Mouse (Mus musculus) adrenal gland, postnatal 4 days (tissue): ENCODE data around the gene Syt2. TPM values are rescaled to one million over a fixed set of nuclear protein-coding genes. Genes with fewer than 3 reads are reported as not detected.

Source experiments
- DNase-seq, 2 experiments: peaks; one replicate each; pipeline ENCODE4 v3.0.0; 2021 to 2022; ENCODE audit warnings: low spot score in 2 of 2, mixed read lengths in 2 of 2
- total RNA-seq, 2 experiments: library from RNA; stranded (reverse); gene quantifications; 2 replicates each; pipeline ENCODE4 v1.2.3; 2021

Gene Syt2
- total RNA-seq, 2 experiments from 2014 or later = 1.5 to 2.9 TPM

DNA sequence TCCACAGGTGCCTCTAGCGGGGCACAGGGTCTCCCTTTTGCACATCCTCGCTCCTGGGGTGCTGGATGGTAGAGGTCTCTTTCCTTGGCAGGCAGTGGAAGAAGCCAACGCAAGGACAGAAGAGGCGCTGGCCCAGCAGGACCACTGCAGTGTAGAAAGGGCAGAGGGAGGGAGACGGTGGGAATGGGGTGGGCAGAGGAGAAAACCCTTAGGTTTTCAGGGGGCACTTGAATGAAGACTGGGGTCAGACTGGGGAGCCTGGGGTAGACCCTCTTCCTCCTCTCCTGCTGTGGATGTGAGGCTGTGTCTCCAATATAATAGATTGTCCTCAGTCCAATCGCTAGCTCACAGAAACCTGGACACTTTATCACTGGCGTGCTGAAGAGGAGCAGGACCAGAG lies 1.1 kb downstream of the Syt2 start:
- DNase-seq = no peak

DNA sequence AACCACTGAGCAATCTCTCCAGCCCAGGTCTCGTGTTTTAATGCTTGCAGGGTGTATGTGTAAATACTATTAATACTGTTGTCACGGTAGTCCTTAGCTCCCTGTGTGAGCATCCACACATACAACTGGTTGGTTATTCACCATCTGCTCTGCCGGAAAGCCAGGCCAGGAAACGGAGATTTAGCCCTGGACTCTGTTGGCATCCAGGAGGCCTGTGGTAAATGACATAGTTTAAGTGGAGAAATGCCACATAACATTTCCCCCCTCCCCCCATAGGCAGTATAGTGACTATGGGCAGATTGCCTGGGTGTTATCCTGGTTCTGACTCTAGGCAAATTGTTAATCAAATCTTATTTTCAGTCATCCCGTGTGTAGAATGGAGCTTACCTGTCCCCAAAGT lies 4.3 kb downstream of the Syt2 start:
- DNase-seq = no peak

DNA sequence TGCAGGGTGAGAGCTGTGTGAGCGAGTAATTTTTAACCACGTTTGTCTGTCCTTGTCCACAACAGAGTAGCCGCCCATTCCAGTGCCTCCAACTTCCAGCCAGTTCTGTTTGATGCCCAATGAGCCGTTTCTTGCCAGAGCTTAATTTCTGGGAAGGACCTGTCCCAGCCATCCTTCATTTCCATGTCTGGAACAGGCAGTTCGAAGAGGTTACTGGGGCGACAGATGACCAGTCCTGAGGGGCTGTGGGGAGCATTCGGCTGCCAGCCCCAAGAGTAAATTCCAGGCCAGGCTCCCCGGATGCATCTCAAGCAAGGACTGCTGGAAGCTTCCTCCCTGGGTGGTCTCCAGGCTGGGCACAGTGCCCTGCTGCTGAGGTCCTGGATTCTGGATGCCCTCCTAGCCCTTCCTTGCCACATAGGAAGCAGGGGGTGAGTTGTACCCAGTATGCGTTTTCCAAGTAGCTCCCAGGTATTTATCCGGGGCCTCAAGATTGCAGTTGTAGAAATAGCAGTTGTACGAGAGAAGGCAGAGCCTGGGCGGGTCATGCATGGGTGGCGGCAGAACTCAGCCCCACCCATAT lies 4.9 kb downstream of the Syt2 start:
- no peak for DNase-seq

DNA sequence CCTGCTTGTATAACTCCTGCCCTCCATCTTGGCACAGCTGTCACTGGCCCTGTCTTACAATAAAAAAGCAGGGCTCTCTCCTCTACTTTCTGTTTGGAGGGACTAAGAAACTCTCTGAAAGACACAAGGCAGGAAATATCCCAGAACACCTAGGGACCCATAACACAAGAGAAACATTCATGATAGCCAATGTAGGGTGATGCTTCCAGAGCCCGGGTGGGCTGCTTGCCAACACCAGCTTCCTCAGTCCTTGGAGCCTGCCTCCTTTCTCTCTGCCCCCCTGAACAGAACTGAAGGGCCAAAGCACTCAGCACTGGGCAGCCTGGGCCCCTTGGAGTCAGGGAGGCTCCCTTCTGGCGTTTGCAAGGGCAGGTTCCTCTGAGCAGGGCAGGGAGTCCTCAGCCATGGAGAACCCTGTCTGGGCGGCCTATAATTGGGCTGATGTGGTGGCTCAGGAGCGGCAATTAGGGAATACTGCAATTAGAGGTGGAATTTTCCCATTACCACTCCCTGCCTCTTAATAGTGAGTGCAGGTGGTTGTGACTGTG lies 5.4 kb downstream of the Syt2 start:
- DNase-seq = no peak

DNA sequence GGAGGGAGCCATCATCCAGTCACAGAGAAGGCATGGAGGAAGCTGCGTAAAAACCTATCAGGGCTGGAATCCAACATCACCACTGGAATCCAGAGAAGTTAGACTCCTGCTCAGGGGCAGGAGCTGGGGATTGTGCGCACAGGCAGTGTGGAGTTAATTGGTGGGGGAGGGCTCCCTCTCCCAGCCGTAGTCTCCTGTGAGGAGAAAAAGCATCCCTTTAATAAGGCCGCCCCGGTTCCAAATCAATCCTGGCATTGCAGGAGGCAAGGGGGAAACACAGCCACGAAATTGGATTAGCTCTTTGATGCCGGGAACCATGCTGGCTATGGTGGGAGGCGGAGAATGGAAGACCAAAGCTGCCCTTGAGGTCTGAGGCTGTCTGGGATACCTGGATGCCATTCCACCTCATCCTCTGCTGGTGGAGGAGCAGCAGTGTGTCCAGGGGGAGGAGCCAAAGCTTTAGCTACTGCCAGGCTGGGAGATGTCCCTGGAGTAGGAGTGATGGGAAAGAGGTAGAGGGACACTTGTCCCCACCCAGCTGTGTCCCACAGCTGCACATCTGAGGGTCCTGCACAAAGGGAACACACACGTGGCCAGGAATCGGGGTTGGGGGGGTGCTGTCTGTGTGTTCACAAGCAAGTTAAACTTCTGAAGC lies 7.3 kb downstream of the Syt2 start:
- no peak for DNase-seq

DNA sequence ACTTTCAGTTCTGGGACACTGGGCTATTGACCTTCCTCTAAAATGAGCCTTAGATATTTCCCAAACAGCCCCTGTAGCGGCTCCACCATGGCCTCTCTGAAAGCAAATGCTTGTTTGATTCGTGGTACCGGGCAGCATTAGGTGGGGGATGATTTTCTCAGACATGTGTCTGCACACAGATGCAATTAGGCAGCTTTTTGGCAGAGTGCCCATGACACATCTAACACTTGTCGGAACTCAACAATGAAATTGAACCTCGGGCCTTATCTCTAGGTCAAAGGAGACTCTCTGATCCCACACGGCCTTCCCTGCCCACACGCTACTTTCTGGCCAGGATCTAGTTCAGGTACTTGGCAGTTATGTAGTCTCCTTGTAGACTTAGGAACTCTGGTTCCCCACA lies 12.4 kb downstream of the Syt2 start:
- DNase-seq = no peak

DNA sequence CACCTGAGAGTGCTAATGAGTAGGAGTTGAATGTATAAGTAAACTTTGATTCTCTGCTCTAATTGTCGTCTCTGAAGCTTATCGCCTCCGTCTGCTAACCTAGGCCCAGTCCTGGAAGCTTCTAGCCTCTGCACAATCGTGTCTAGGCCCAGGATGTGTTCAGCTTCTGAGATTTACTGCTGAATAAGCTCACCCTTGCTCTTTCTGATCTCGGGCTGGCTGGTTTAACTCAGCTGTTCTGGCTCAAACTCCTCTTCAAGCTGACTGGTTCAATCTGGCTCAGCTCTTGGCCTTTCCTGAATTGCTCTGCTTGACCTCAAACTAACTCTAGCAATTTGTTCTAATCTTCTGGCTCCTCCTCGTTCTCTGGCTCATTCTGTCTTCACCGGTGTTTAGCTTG lies 13.7 kb downstream of the Syt2 start:
- no peak for DNase-seq

DNA sequence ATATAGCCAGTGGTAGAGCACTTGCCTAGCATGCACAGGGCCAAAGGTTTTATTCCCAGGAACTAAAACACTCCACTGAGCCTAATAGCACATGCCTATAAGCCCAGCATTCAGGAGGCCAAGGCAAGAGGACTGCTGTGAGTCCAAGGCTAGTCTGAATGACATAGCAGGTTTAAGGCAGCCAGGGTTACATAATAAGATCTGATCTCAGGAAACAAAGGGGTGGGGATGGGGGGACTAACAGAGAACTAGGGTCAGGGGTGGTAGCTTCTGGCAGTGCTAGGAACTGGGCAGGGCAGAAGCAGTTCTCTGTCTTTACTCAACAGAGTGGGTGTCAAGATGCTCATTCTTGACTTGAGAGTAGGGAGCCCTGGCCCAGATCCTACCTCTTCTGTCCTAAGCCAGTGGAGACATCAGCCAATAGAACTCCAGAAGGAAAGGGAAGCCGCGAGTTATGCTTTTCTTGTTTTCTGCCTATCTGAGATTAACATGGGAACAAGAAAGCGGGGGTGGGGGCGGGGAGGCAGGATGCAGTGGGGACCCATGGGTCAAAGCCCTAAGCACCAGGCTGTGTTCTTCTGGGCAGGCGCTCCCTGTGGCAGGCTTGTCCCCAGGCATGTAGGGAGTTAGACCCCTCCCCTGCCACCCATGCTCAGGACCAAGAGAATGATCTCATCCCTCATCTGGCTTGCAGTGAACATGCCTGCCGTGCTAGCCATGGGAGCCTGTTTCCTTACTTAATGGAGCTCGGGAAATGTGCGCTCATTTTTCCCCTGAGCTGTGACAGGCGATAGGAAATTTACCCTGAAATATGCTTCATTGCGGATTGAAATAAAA lies 25.0 kb downstream of the Syt2 start:
- no peak for DNase-seq

DNA sequence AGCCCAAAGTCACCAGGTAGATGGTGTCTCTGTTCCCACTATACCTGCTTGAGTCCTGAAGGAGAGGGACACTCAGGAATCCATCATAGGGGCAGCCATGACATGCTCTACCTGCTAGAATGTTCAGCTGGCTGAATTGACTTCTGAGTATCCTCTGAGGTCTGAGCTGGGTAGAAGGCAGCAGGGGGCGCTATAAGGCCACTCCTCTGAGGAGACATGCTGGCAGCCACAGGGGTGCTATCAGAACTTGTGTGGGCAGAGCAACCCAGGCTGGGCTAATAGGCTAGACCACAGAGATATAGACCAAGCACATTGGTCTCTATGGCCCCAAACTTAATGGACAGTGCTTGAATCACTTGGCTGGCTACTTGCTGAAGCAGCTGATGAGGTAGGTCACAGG lies 27.8 kb downstream of the Syt2 start:
- no peak for DNase-seq

DNA sequence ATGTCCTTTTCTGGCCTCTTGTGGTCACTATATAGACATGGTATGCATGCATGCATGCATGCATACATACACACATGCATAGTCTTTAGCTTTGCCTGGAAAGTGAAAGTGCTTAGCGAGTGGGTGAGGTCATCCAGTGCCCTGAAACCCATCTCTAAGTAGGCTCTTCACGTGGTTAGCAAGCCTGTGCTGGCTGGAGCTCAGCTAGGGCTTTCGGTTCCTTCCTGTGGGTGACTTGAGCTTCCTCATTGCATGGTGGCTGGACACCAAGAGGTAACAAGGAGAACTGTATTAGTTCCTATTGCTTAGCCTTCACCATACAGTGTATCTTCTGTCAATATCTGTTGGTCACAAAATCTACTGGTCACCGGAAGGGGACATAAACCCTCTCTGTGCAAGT lies 33.0 kb downstream of the Syt2 start:
- DNase-seq = no peak

DNA sequence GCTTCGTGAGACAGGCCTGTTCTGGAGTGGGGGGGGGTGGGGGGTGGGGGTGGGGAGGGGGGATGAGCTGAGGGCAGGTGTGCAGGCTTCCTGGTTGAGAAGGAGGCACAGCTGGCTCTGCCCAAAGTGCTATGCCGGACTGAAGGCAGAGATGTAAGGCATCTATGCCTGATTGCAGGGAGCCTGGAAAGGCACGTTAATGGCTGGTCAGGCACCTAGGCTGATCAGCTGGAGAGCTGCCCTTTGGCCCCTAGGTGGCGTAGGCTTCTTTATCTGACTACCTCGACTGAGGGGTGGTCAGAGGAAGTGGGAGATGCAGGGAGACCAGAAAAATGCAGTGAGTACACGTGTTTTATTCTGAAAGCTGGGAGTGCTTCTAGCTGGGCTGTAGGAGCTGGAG lies 34.1 kb downstream of the Syt2 start:
- DNase-seq = no peak

DNA sequence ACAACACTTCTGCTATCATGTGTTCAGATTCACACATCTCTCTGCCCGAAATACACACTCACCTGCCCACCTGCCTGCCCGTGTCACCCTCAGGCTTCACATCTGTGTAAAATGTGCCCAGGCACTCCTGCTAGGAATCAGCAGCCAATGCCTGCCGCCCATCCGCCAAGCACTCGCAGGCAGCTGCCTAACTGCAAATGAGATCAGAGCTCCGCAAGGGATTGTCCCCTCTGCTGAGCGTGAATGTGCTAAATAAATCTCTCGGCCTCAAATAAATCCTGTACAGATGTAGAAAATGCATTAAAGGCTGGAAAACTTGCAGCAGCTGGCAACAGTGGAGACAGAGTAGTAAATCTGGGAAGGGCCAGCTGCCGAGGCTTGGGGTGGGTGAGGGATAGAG lies 36.0 kb downstream of the Syt2 start:
- DNase-seq = no peak

DNA sequence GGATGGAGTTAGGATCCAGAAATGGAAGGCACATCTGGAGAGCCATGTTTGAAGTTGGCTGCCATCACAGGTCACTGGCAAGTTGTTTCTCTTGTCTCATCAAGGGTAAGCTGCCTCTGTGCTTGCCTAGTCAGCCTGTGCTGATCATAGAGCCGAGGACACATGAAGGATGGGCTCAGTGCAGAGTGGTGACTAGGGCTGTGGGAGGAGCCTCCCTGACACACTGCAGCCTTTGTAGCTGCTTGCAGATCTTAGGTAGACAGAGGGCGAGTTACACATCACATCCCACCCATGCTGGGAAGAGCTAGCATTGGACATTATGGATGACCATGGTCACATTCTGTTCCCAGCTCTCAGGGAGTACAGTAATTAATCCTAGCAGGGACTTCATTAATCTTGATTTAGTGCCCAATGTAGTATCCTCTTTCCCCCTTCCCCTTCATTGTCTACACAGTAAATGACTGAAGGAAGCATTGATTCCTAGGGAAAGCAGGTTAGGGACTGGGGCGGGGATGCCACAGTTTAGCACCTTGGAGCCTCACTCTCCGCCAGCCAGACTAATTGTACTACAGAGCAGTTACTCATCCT lies 40.5 kb downstream of the Syt2 start:
- no peak for DNase-seq

DNA sequence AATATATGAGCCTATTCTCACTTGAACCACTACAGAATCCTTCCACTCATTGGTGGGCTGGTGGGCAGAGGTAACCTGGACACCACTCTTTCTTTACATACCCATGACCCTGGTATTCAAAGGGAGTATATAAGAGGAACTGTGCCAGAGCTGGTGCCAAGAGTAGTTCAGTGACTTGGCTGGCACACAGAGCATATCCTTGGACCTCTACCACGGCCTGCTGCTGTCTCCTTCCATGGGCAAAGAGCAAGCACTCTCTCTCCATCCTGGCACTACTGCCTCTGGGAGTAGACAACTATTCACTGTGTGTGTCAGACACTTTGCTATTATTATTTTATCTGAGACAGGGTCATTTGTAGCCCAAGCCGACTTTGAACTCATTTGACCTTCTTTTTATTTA lies 49.8 kb downstream of the Syt2 start:
- DNase-seq = no peak

DNA sequence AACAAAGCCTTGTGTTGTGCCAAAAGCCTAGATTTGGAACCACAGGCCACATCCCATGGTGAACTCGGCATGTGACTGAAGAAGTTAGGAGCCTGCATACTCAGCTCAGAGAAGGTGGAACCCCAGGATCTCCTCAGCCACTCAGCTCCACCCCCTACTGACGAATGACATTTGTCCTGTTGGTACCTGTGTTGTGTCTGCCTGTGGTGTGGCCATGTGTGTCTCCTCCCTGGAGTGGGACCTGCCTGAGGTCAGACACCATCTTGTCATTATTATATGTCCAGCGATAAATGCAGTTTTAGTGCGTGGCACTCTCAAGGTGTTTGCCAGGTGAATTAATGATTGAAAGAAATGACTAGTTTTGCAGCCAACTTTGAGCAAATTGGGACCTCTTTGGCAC lies 50.6 kb downstream of the Syt2 start:
- no peak for DNase-seq

DNA sequence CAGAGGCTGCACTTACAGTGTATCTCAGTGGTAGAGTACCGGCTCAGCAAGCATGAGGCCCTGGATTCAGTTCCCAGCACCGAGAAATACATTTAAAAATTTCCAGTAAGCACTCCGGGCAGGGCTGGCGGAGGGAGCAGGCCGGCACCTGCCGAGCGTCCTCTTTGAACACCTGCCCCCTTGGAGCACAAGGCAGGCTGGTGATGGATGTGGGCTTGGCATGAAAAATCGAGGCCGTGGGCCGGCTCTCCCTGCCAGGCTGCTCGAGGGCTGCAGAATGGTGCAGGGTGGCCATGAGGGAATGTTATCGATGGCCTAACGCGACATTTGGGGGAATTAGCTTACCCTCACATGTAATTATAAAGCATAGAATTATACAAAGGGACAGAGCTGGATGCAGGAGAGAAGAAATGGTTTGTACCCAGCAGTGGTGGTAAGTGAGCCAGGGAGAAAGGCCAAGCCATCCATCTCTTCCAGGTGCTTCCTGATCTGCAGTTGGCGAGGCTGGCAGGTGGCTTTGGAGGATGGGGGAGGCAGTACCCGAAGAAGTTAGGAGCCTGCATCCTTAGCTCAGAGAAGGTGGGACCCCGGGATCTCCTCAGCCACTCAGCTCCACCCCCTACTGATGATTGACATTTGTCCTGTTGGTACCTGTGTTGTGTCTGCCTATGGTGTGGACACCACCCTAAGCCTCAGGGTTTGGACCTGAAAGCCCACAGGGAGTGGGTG lies 51.2 kb downstream of the Syt2 start:
- DNase-seq = no peak

DNA sequence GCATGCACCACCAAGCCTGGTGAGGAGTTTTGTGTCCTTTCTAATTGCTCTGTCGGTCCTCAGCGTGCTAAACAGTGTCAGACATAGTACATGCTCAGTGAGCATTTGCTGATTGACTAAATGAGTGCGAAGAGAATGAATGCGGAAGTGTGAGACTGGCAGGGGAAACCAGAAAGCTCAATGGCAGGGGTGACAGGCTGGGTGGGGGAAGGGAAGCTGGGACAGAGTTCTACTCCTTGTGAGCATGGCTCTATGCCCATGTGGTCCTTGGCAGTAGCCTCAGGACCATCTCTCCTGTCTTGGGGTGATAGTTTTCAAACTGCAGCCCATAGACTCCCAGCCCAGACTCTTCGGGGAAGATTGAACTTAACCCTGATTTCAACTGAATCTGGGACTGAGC lies 52.0 kb downstream of the Syt2 start:
- no peak for DNase-seq

DNA sequence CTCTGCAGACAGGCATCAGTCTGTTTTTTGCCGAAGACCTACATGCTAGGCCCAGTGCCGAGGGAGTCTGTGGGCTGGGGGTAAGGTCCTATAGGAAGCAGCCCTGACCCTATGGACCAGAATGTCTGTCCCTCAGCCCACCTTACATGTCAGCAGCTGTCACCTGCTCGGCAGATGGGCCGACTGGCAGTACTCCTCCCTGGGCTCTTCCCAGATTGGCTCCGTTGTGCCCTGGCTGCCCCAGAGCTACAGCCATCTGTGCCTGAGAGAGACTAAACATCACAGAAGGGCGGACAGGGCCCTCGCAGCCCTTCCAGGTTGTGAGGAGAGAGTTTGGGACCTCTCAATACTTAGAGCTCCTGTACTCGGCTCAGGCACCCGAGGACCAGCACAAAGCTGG lies 52.9 kb downstream of the Syt2 start:
- DNase-seq = no peak

DNA sequence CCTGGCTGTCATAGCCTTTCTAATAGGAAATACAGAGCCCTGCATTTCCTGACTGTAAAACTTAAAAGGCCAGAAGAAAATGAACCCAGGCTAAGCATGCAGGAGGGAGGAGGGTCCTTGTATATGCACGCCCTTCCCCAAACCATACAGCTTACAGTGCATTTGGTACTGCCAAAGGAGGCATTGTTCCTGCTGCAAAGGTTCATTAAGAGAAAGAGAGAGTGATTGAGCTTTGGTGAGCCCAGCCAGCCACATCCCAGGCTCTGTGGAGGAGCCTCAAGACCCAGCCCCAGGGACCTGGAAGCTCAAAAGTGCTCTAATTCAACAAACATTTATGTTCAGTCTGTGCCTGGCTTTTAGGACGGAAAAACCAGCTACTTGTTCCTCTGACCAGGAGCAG lies 53.7 kb downstream of the Syt2 start:
- DNase-seq = no peak

DNA sequence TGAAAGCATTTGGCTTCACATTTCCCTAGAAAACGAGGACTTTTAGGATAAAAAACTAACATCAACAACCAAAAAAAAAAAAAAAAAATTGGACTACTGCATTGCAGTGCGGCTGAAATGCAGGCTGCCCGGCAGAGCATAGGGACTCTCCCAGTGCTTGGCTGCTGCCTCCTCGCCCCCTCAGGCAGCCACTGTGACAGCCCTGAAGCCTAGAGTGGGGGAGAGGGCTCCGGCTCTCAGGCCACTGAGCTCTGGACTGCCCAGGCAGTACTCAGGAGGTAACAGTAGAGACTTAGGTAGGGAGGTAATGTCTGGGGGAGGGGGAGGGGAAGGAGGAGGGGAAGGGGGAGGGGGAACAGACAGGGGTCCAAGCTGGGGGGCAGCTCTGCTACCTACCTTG lies 54.2 kb downstream of the Syt2 start:
- DNase-seq = no peak

DNA sequence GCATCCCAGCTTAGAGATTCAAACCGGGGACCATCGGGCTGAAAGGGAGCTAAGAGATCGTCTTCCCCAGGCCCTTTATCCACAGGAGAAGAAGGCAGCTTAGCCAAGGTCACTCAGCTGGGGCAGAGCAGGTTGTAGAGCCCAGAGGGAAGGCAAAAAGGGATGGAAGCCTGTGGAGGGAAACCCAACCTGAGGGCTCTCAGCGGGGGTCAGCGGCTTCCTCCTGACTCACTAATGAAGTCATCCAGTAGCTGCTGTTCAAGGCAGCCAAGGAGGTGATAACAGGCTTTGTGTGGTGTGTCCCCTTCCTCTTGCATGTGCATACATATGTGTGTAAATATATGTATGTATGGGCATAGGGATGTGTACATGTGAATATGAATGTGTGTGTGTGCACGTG lies 54.7 kb downstream of the Syt2 start:
- DNase-seq = no peak
